Mouse (Mus musculus) stomach, postnatal 0 days (tissue): ENCODE data around the gene Vwa5b2. TPM values are rescaled to one million over a fixed set of nuclear protein-coding genes. Genes with fewer than 3 reads are reported as not detected.

Experiments used
- ATAC-seq: fragments of 200-750 bp; cut with Nextera tagmentation; 2 replicates; pipeline ENCODE4 v1.8.0; 2017; ENCODE audit not compliant: low FRiP score, low TSS enrichment
- DNase-seq: peaks from one replicate; pipeline ENCODE4 v3.0.0-alpha.2; 2016; ENCODE audit warnings: low spot score
- H3K27ac ChIP-seq: fragments of 300-500 bp; sonication (generic); replicated peaks from 2 replicates; pipeline ENCODE4 v1.5.1; 2014; ENCODE audit warnings: mild to moderate bottlenecking, control low read depth
- H3K27me3 ChIP-seq: fragments of 300-500 bp; sonication (generic); 2 replicates; pipeline ENCODE4 v1.6.1; 2014; ENCODE audit warnings: low read length; ENCODE audit not compliant: control insufficient read depth, insufficient read depth
- H3K36me3 ChIP-seq: fragments of 300-500 bp; sonication (generic); 2 replicates; pipeline ENCODE4 v1.6.1; 2014; ENCODE audit warnings: low read length, mixed read lengths; ENCODE audit not compliant: control insufficient read depth, insufficient read depth
- H3K4me1 ChIP-seq: fragments of 300-500 bp; sonication (generic); replicated peaks from 2 replicates; pipeline ENCODE4 v1.6.1; 2014; ENCODE audit warnings: antibody characterized with exemption; ENCODE audit not compliant: control insufficient read depth, insufficient read depth
- H3K4me2 ChIP-seq: fragments of 300-500 bp; sonication (generic); replicated peaks from 2 replicates; pipeline ENCODE4 v1.6.1; 2014; ENCODE audit warnings: low read depth, mild to moderate bottlenecking, control low read depth, moderate library complexity
- H3K4me3 ChIP-seq: fragments of 300-500 bp; sonication (generic); 2 replicates; pipeline ENCODE4 v1.5.1; 2014; ENCODE audit warnings: low read depth, low read length, control low read depth
- H3K9ac ChIP-seq: fragments of 300-500 bp; sonication (generic); 2 replicates; pipeline ENCODE4 v1.6.1; 2014; ENCODE audit warnings: mild to moderate bottlenecking, low read length, control low read depth, mixed read lengths
- H3K9me3 ChIP-seq: fragments of 300-500 bp; sonication (generic); 2 replicates; pipeline ENCODE4 v1.6.1; 2016; ENCODE audit warnings: low read length; ENCODE audit not compliant: control insufficient read depth
- CTCF ChIP-seq: IDR thresholded peaks from 2 replicates; pipeline ENCODE4 v1.5.1; 2016; ENCODE audit warnings: antibody characterized with exemption, low read depth, mild to moderate bottlenecking, moderate library complexity
- EP300 ChIP-seq: optimal IDR thresholded peaks from 2 replicates; pipeline ENCODE3; 2016; ENCODE audit warnings: antibody characterized with exemption
- WGBS: fragments of 180-500 bp; shearing (Covaris S2); extraction: QIAGEN DNeasy Blood & Tissue Kit; methylation state at CpG from one replicate; pipeline ENCODE4 v1.1.7; 2014; 5-methylcytosine and 5-hydroxymethylcytosine counted together
- polyA plus RNA-seq: library from polyadenylated mRNA; unstranded; fragments of >200 nt; fragmentation: Nextera tagmentation; extraction: Ambion mirVana; gene quantifications from 2 replicates; pipeline ENCODE4 v1.2.1, GENCODE M21; 2015

Vwa5b2 gene
- 1.3 and 2.1 TPM in 2 replicates for polyA plus RNA-seq

- Histone ChIP-seq H3K9ac (peak within 1 kb of the TSS; percentile 45), H3K27me3 (peaks cover 5% of the 10 kb centered on the region; the same call in 1 of the 2 replicates), H3K27ac (no peak within 1 kb of the TSS), H3K4me2 (peak within 1 kb of the TSS; percentile 79), H3K4me1 (no peaks in the 10 kb centered on the region; the same call in 1 of the 2 replicates), H3K36me3 (no peaks in the 10 kb centered on the region), H3K9me3 (no peaks in the 10 kb centered on the region), H3K4me3 (peak within 1 kb of the TSS; percentile 48)
- WGBS, result under 1% methylated on average over 24 of the region's 24 CpGs
- no peak for TF ChIP-seq EP300
- no peak for TF ChIP-seq CTCF
- ATAC-seq (no peak; the same call in 1 of the 2 replicates), DNase-seq (no peak)
These were observed at the start of gene Vwa5b2 for GRCm38 (mm10) chr16:20589366-20589938. Gene Vwa5b2 (plus strand): TSS chr16:20589471.

- WGBS, result 70% methylated on average over 3 of the region's 3 CpGs
- peaks cover 14% of the 10 kb centered on the region for H3K36me3 ChIP-seq
- H3K9me3 ChIP-seq, result no peaks in the 10 kb centered on the region
- H3K4me2 ChIP-seq, result no peak overlapping the region
- no peak overlapping the region for H3K9ac ChIP-seq
- DNase-seq, result no peak
- H3K27ac ChIP-seq, result no peak overlapping the region
- no peaks in the 10 kb centered on the region; the same call in 1 of the 2 replicates for H3K4me1 ChIP-seq
- TF ChIP-seq CTCF (no peak), EP300 (no peak)
- no peak for ATAC-seq
- no peak overlapping the region for H3K4me3 ChIP-seq
- no peaks in the 10 kb centered on the region for H3K27me3 ChIP-seq
These were observed 49.6 kb upstream of the Vwa5b2 start for GRCm38 (mm10) chr16:20539649-20540048.

DNA sequence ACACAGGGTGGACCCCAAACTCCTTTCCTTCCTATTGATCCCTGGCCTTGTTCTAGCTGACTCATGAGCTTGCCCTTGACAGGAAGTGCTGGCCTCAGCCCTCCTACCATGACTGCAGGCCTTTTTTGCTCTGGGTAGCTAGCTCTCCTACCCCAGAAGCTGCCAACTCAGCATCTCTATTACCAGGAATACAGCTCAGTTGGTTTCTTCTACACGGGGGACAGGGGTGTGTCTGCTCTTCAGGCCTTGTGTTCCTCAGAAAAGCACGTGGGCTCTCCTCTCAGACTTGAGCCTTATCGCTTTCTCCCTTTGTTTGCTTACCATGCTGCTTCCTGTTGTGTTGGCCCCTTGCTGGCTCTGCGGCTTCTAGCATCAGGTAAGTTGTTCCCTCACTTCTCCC is 48.8 kb upstream of the Vwa5b2 start:
- no peak overlapping the region for H3K4me3 ChIP-seq
- WGBS, result 72% methylated on average over 4 of the region's 4 CpGs
- no peak overlapping the region for H3K4me2 ChIP-seq
- H3K27ac ChIP-seq, result peak overlapping the region; percentile 45; the same call in 1 of the 2 replicates
- H3K36me3 ChIP-seq, result peaks cover 19% of the 10 kb centered on the region
- no peaks in the 10 kb centered on the region for H3K27me3 ChIP-seq
- TF ChIP-seq CTCF (no peak), EP300 (no peak)
- H3K4me1 ChIP-seq, result no peaks in the 10 kb centered on the region; the same call in 1 of the 2 replicates
- DNase-seq (peak; percentile 52), ATAC-seq (peak; percentile 55; the same call in 1 of the 2 replicates)
- no peaks in the 10 kb centered on the region for H3K9me3 ChIP-seq
- H3K9ac ChIP-seq, result no peak overlapping the region

- Histone ChIP-seq H3K4me1 (0 out of 2 replicates have a peak, but pooled peaks cover 3% of the 10 kb centered on the region), H3K9me3 (no peaks in the 10 kb centered on the region), H3K9ac (no peak overlapping the region), H3K27me3 (no peaks in the 10 kb centered on the region), H3K36me3 (peaks cover 13% of the 10 kb centered on the region), H3K27ac (no peak overlapping the region), H3K4me3 (no peak overlapping the region), H3K4me2 (no peak overlapping the region)
- WGBS, result 92% methylated on average over 10 of the region's 10 CpGs
- ATAC-seq (no peak), DNase-seq (no peak)
- TF ChIP-seq EP300 (no peak), CTCF (no peak)
These were observed 43.6 kb upstream of the Vwa5b2 start for GRCm38 (mm10) chr16:20545696-20546095.

DNA sequence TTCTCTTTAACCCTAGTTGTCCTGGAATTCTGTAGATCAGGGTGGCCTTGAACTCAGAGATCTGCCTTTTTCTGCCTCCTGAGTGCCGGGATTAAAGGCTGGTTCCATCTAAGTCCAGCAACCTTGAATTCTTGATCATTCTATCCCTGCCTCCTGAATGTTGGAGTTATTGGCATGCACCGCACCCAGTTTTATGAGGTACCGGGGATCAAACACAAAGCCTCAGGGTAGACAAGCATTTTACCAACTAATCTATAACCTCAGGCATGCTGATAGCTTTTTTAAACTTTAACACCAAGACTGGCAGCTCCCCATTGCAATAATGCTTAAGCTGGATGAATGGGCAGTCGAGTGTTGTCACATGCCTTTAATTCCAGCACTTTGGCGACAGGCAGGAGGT is 41.8 kb upstream of the Vwa5b2 start:
- 0 out of 2 replicates have a peak, but pooled peaks cover 3% of the 10 kb centered on the region for H3K4me1 ChIP-seq
- peak overlapping the region; percentile 85; the same call in 1 of the 2 replicates for H3K4me3 ChIP-seq
- peak overlapping the region; percentile 81 for H3K4me2 ChIP-seq
- peaks cover 22% of the 10 kb centered on the region for H3K36me3 ChIP-seq
- no peaks in the 10 kb centered on the region for H3K27me3 ChIP-seq
- 40% methylated on average over 5 of the region's 5 CpGs for WGBS
- peak overlapping the region; percentile 73 for H3K27ac ChIP-seq
- H3K9ac ChIP-seq, result no peak overlapping the region
- ATAC-seq (no peak), DNase-seq (no peak)
- no peak for TF ChIP-seq CTCF
- TF ChIP-seq EP300, result no peak
- no peaks in the 10 kb centered on the region for H3K9me3 ChIP-seq
